Mouse (Mus musculus) retina, adult 2 months (tissue): ENCODE data around the gene Ctc1.
"Not testable (repeated sequence)": the region's sequence is repeated elsewhere in the genome, so short reads cannot be mapped to it uniquely, and the experiment has no call there.

Experiments
- DNase-seq: peaks from one replicate; pipeline ENCODE4 v3.0.0-alpha.2; 2012; ENCODE audit warnings: low read depth, low spot score

Gene Ctc1

GRCm38 (mm10) chr11:69015644-69016441, at the start of gene Ctc1:
Ctc1 (plus strand) TSS chr11:69015911.
- DNase-seq: peak; percentile 74

GRCm38 (mm10) chr11:68966554-68966953, 49.2 kb upstream of the Ctc1 start:
- DNase-seq: no peak

- peak; percentile 72 for DNase-seq
Measured at GRCm38 (mm10) chr11:68967337-68968282, 48.1 kb upstream of the Ctc1 start, which contains the start of gene Slc25a35. Slc25a35 (plus strand) TSS chr11:68968131.

- no peak for DNase-seq
Measured at GRCm38 (mm10) chr11:68968752-68969151, 47.0 kb upstream of the Ctc1 start.

GRCm38 (mm10) chr11:68970232-68970631, 45.5 kb upstream of the Ctc1 start:
- DNase-seq: no peak

GRCm38 (mm10) chr11:68973250-68974058, 42.3 kb upstream of the Ctc1 start:
- peak; percentile 59 for DNase-seq

GRCm38 (mm10) chr11:68974059-68974450, 41.7 kb upstream of the Ctc1 start:
- DNase-seq: peak; percentile 61

GRCm38 (mm10) chr11:68975085-68975484, 40.6 kb upstream of the Ctc1 start, which contains the start of gene Rangrf:
Rangrf (minus strand) TSS chr11:68975185.
- DNase-seq: no peak

GRCm38 (mm10) chr11:68975601-68976000, 40.1 kb upstream of the Ctc1 start:
- DNase-seq: no peak

- no peak for DNase-seq
Measured at GRCm38 (mm10) chr11:68979320-68979733, 36.4 kb upstream of the Ctc1 start.

- DNase-seq: no peak
Measured at GRCm38 (mm10) chr11:68980919-68981318, 34.8 kb upstream of the Ctc1 start.

GRCm38 (mm10) chr11:68982639-68983369, 32.9 kb upstream of the Ctc1 start:
- DNase-seq: peak; percentile 57

GRCm38 (mm10) chr11:68987365-68987882, 28.3 kb upstream of the Ctc1 start:
- no peak for DNase-seq

GRCm38 (mm10) chr11:68988341-68988740, 27.4 kb upstream of the Ctc1 start:
- DNase-seq: no peak

GRCm38 (mm10) chr11:68993122-68993521, 22.6 kb upstream of the Ctc1 start:
- DNase-seq: no peak

GRCm38 (mm10) chr11:68994377-68994776, 21.3 kb upstream of the Ctc1 start:
- DNase-seq: no peak

- no peak for DNase-seq
Measured at GRCm38 (mm10) chr11:68997080-68997479, 18.6 kb upstream of the Ctc1 start.

GRCm38 (mm10) chr11:69002782-69003181, 12.9 kb upstream of the Ctc1 start:
- not testable (repeated sequence) for DNase-seq

- DNase-seq: no peak
Measured at GRCm38 (mm10) chr11:69003592-69003991, 12.1 kb upstream of the Ctc1 start.

- no peak for DNase-seq
Measured at GRCm38 (mm10) chr11:69005193-69005592, 10.5 kb upstream of the Ctc1 start.
